Mouse (Mus musculus): ENCODE measurements at regions not wholly inside any gene's neighbourhood (a gene's known extent, or its start where the extent isn't known, plus 50 kb on each side); places are given as distances from the start of the nearest gene placed in this dataset.

GRCm38 (mm10) chr5:146675006-146675886 is 90.2 kb upstream of the Gpr12 start (continued):
- peak; percentile 72 to 99 (median 98) for TF ChIP-seq CTCF (IDR thresholded peaks at IDR 0.05 in 2 of 3, conservative IDR thresholded peaks at IDR 0.05 in 1 of 3; ENCODE audit: control insufficient read depth in 1 of 3, insufficient read depth in 1 of 3, low read depth in 2 of 3, low read length in 3 of 3, poor library complexity in 1 of 3, severe bottlenecking in 1 of 3)
- peak; percentile 64 for TF ChIP-seq TCF12 (IDR thresholded peaks at IDR 0.05; ENCODE audit: low read depth, low read length)
- TF ChIP-seq ZNF384 (IDR thresholded peaks at IDR 0.05; ENCODE audit: low read depth, low read length): peak; percentile 66; the same call in 1 of the 2 replicates
- no peak for TF ChIP-seq ZMIZ1 (IDR thresholded peaks at IDR 0.05; ENCODE audit: low read depth, low read length)
- peak; percentile 76 for TF ChIP-seq GATA1 (IDR thresholded peaks at IDR 0.05; ENCODE audit: low read depth, low read length)
- peak; percentile 98 for TF ChIP-seq ELF1 (IDR thresholded peaks at IDR 0.05; ENCODE audit: low read depth, low read length)
- peak; percentile 13 to 35; a peak in 2 of 4 replicates for TF ChIP-seq POLR2A (IDR thresholded peaks at IDR 0.05; ENCODE audit: control insufficient read depth in 1 of 2, insufficient read depth in 1 of 2, low read depth in 1 of 2, low read length in 2 of 2, poor library complexity in 1 of 2)
- peak; percentile 45 for TF ChIP-seq RCOR1 (IDR thresholded peaks at IDR 0.05; ENCODE audit: low read depth, low read length)
- TF ChIP-seq MAFK (IDR thresholded peaks at IDR 0.05; ENCODE audit: borderline replicate concordance, low read depth, low read length): no peak
- peak; percentile 65 for TF ChIP-seq BHLHE40 (IDR thresholded peaks at IDR 0.05; ENCODE audit: borderline replicate concordance, low read depth, low read length)
- peak; percentile 92 for TF ChIP-seq SIN3A (IDR thresholded peaks at IDR 0.05; ENCODE audit: low read length)

DNA sequence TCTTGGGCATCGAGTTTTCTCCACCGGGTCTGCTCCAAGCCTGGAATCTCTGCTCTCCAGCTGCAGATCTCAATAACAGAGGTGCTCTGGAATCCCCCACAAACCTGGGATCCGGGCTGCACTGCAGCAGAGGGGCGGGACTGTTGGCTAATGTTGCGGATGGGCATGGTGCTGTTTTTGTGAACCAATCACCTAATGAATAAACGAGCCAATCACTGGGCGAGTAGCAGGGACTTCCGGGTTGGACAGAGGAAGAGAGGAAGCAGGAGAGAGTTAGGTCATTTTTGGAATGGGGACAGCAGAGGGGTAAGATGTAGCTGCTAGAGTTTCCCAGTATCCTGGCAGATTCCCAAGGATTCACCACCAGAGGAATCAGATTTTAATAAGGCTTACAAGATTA is 76.7 kb upstream of the Gpr12 start:
- Histone ChIP-seq H3K27ac (ENCODE audit: control insufficient read depth, low read depth, low read length) (no peak overlapping the region), H3K4me1 (ENCODE audit: control insufficient read depth in 1 of 2, insufficient read depth in 2 of 2, low read length in 2 of 2) (no peaks in the 10 kb centered on the region), H3K9ac (ENCODE audit: control insufficient read depth, low read depth, low read length, poor library complexity, severe bottlenecking) (no peak overlapping the region), H3K79me2 (ENCODE audit: control insufficient read depth, insufficient read depth, low read length, poor library complexity) (no peaks in the 10 kb centered on the region), H3K4me3 (ENCODE audit: control insufficient read depth in 1 of 2, insufficient read depth in 1 of 2, low read depth in 2 of 2, low read length in 2 of 2) (no peak overlapping the region), H3K36me3 (ENCODE audit: control insufficient read depth in 1 of 2, insufficient read depth in 2 of 2, low read length in 2 of 2) (no peaks in the 10 kb centered on the region), H3K27me3 (ENCODE audit: control insufficient read depth in 1 of 2, insufficient read depth in 2 of 2, low read length in 2 of 2) (no peaks in the 10 kb centered on the region), H3K9me3 (replicated peaks; ENCODE audit: insufficient read depth, low read length) (no peaks in the 10 kb centered on the region)
- no peak for DNase-seq (ENCODE audit: low read depth, low spot score)
- no peak for TF ChIP-seq ZKSCAN1 (IDR thresholded peaks at IDR 0.05; ENCODE audit: low read depth, low read length)
- TF ChIP-seq HCFC1 (IDR thresholded peaks at IDR 0.05; ENCODE audit: low read depth, low read length): no peak
- TF ChIP-seq MXI1 (IDR thresholded peaks at IDR 0.05; ENCODE audit: low read depth, low read length): no peak
- no peak for TF ChIP-seq TCF12 (IDR thresholded peaks at IDR 0.05; ENCODE audit: low read depth, low read length)
- TF ChIP-seq ZC3H11A (IDR thresholded peaks at IDR 0.05; ENCODE audit: low read depth, low read length): no peak
- no peak for TF ChIP-seq GABPA (IDR thresholded peaks at IDR 0.05; ENCODE audit: low read depth, low read length)

DNA sequence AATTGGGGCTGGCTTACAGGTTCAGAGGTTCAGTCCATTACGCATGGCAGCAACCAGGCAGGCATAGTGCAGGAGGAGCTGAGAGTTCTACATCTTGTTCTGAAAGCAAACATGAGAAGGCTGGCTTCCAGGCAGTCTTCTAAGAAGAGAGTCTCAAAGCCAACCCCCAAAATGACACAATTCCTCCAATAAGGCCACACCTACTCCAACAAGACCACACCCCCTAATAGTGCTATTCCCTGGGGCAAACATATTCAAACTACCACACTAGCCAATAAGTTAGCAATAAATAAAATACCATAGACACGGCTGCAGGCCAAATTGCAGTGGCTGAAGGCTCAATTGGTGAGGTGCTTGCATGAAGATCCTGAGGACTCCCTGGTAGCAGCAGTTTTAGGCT is 72.2 kb upstream of the Gpr12 start:
- no peaks in the 10 kb centered on the region for H3K79me2 ChIP-seq (ENCODE audit: control insufficient read depth, insufficient read depth, low read length, poor library complexity)
- TF ChIP-seq ETS1 (IDR thresholded peaks at IDR 0.05; ENCODE audit: low read depth, low read length): no peak
- H3K27ac ChIP-seq (ENCODE audit: control insufficient read depth, low read depth, low read length): no peak overlapping the region
- H3K27me3 ChIP-seq (ENCODE audit: control insufficient read depth in 1 of 2, insufficient read depth in 2 of 2, low read length in 2 of 2): no peaks in the 10 kb centered on the region
- H3K36me3 ChIP-seq (ENCODE audit: control insufficient read depth in 1 of 2, insufficient read depth in 2 of 2, low read length in 2 of 2): no peaks in the 10 kb centered on the region
- H3K9ac ChIP-seq (ENCODE audit: control insufficient read depth, low read depth, low read length, poor library complexity, severe bottlenecking): no peak overlapping the region
- no peak overlapping the region for H3K4me3 ChIP-seq (ENCODE audit: control insufficient read depth in 1 of 2, insufficient read depth in 1 of 2, low read depth in 2 of 2, low read length in 2 of 2)
- H3K9me3 ChIP-seq (replicated peaks; ENCODE audit: insufficient read depth, low read length): no peaks in the 10 kb centered on the region
- DNase-seq (ENCODE audit: low read depth, low spot score): no peak
- no peaks in the 10 kb centered on the region for H3K4me1 ChIP-seq (ENCODE audit: control insufficient read depth in 1 of 2, insufficient read depth in 2 of 2, low read length in 2 of 2)
